Mouse (Mus musculus) neural tube, embryonic 13.5 days (tissue): ENCODE results near the gene Nlrp1a. TPM values are rescaled to one million over a fixed set of nuclear protein-coding genes. Genes with fewer than 3 reads are reported as not detected.
A peak's percentile ranks its signal among the peaks of the same experiment; 100 is the strongest.

Source experiments
- ATAC-seq: fragments of 200-750 bp; cut with Nextera tagmentation; 2 replicates; pipeline ENCODE4 v1.8.0; 2017; ENCODE audit warnings: low read depth, mild to moderate bottlenecking, moderate TSS enrichment, moderate library complexity
- H3K27ac ChIP-seq: fragments of 300-500 bp; sonication (generic); replicated peaks from 2 replicates; pipeline ENCODE4 v1.5.1; 2015; ENCODE audit warnings: moderate library complexity, mild to moderate bottlenecking, inconsistent platforms
- H3K27me3 ChIP-seq: fragments of 300-500 bp; sonication (generic); 2 replicates; pipeline ENCODE4 v1.6.1; 2015; ENCODE audit warnings: mild to moderate bottlenecking, inconsistent platforms
- H3K36me3 ChIP-seq: fragments of 300-500 bp; sonication (generic); 2 replicates; pipeline ENCODE4 v1.6.1; 2015; ENCODE audit warnings: mild to moderate bottlenecking, inconsistent platforms
- H3K4me1 ChIP-seq: fragments of 300-500 bp; sonication (generic); replicated peaks from 2 replicates; pipeline ENCODE4 v1.6.1; 2015; ENCODE audit warnings: inconsistent platforms
- H3K4me2 ChIP-seq: fragments of 300-500 bp; sonication (generic); 2 replicates; pipeline ENCODE4 v1.6.1; 2015; ENCODE audit warnings: inconsistent platforms, mild to moderate bottlenecking, moderate library complexity
- H3K4me3 ChIP-seq: fragments of 300-500 bp; sonication (generic); 2 replicates; pipeline ENCODE4 v1.5.1; 2015; ENCODE audit warnings: mild to moderate bottlenecking, inconsistent platforms
- H3K9ac ChIP-seq: fragments of 300-500 bp; sonication (generic); 2 replicates; pipeline ENCODE4 v1.6.1; 2015; ENCODE audit warnings: moderate library complexity, mild to moderate bottlenecking, inconsistent platforms
- H3K9me3 ChIP-seq: fragments of 300-500 bp; sonication (generic); 2 replicates; pipeline ENCODE4 v1.6.1; 2016; ENCODE audit warnings: inconsistent platforms
- WGBS: fragments of 180-500 bp; shearing (Covaris S2); methylation state at CpG from one replicate; pipeline ENCODE4 v1.1.7; 2015; 5-methylcytosine and 5-hydroxymethylcytosine counted together
- polyA plus RNA-seq: library from polyadenylated mRNA; unstranded; fragments of >200 nt; fragmentation: Nextera tagmentation; extraction: Ambion mirVana; gene quantifications from 2 replicates; pipeline ENCODE4 v1.2.1, GENCODE M21; 2015

Gene Nlrp1a
- polyA plus RNA-seq, result 0.04 and 0.07 TPM in 2 replicates

- H3K27me3 ChIP-seq, result no peaks in the 10 kb centered on the region
- no peaks in the 10 kb centered on the region for H3K9me3 ChIP-seq
- H3K4me2 ChIP-seq, result no peak within 1 kb of the TSS
- 76% methylated on average over 3 of the region's 3 CpGs for WGBS
- H3K9ac ChIP-seq, result no peak within 1 kb of the TSS
- H3K27ac ChIP-seq, result no peak within 1 kb of the TSS
- H3K4me1 ChIP-seq, result no peaks in the 10 kb centered on the region
- H3K36me3 ChIP-seq, result no peaks in the 10 kb centered on the region
- H3K4me3 ChIP-seq, result no peak within 1 kb of the TSS
- ATAC-seq, result no peak
Observed at GRCm38 (mm10) chr11:71144661-71145060, at the start of gene Nlrp1a. TSS of gene Nlrp1a (minus strand) at chr11:71144704.

GRCm38 (mm10) chr11:71169633-71170032 lies 25.1 kb upstream of the Nlrp1a start:
- Histone ChIP-seq H3K36me3 (no peaks in the 10 kb centered on the region), H3K27me3 (no peaks in the 10 kb centered on the region), H3K27ac (no peak overlapping the region), H3K4me3 (no peak overlapping the region), H3K9me3 (no peaks in the 10 kb centered on the region), H3K4me1 (no peaks in the 10 kb centered on the region), H3K4me2 (no peak overlapping the region), H3K9ac (no peak overlapping the region)
- no peak for ATAC-seq
- 66% methylated on average over 1 of the region's 1 CpGs for WGBS

GRCm38 (mm10) chr11:71164139-71164538 lies 19.6 kb upstream of the Nlrp1a start:
- H3K4me2 ChIP-seq, result no peak overlapping the region
- no peak overlapping the region for H3K9ac ChIP-seq
- no peak for ATAC-seq
- H3K27me3 ChIP-seq, result no peaks in the 10 kb centered on the region
- no peak overlapping the region for H3K4me3 ChIP-seq
- H3K27ac ChIP-seq, result no peak overlapping the region
- no peaks in the 10 kb centered on the region for H3K36me3 ChIP-seq
- no peaks in the 10 kb centered on the region for H3K9me3 ChIP-seq
- no peaks in the 10 kb centered on the region for H3K4me1 ChIP-seq
- WGBS, result 60% methylated on average over 1 of the region's 1 CpGs

GRCm38 (mm10) chr11:71159439-71160136 lies 15.1 kb upstream of the Nlrp1a start:
- WGBS, result 79% methylated on average over 3 of the region's 3 CpGs
- no peak overlapping the region for H3K9ac ChIP-seq
- no peak overlapping the region for H3K4me3 ChIP-seq
- no peaks in the 10 kb centered on the region for H3K9me3 ChIP-seq
- ATAC-seq, result no peak
- H3K4me2 ChIP-seq, result no peak overlapping the region
- H3K27ac ChIP-seq, result no peak overlapping the region
- no peaks in the 10 kb centered on the region for H3K4me1 ChIP-seq
- no peaks in the 10 kb centered on the region for H3K36me3 ChIP-seq
- H3K27me3 ChIP-seq, result no peaks in the 10 kb centered on the region

- Histone ChIP-seq H3K27me3 (no peaks in the 10 kb centered on the region), H3K4me2 (no peak overlapping the region)
Observed at GRCm38 (mm10) chr11:71155272-71155671, 10.8 kb upstream of the Nlrp1a start.

GRCm38 (mm10) chr11:71142031-71142430 lies 2.5 kb downstream of the Nlrp1a start:
- WGBS, result 92% methylated on average over 1 of the region's 1 CpGs
- no peaks in the 10 kb centered on the region for H3K36me3 ChIP-seq
- no peak for ATAC-seq
- H3K4me2 ChIP-seq, result no peak overlapping the region
- H3K9ac ChIP-seq, result no peak overlapping the region
- H3K27me3 ChIP-seq, result no peaks in the 10 kb centered on the region
- H3K4me3 ChIP-seq, result no peak overlapping the region
- H3K4me1 ChIP-seq, result no peaks in the 10 kb centered on the region
- H3K27ac ChIP-seq, result no peak overlapping the region
- H3K9me3 ChIP-seq, result no peaks in the 10 kb centered on the region

More at GRCm38 (mm10) chr11:71155272-71155671, 10.8 kb upstream of the Nlrp1a start:
- ATAC-seq, result no peak
- H3K4me3 ChIP-seq, result no peak overlapping the region
- no peak overlapping the region for H3K9ac ChIP-seq
- WGBS, result 85% methylated on average over 1 of the region's 1 CpGs
- no peaks in the 10 kb centered on the region for H3K9me3 ChIP-seq
- no peak overlapping the region for H3K27ac ChIP-seq
- H3K36me3 ChIP-seq, result no peaks in the 10 kb centered on the region
- no peaks in the 10 kb centered on the region for H3K4me1 ChIP-seq

- Histone ChIP-seq H3K4me2 (no peak overlapping the region), H3K4me1 (no peaks in the 10 kb centered on the region), H3K9me3 (no peaks in the 10 kb centered on the region), H3K4me3 (no peak overlapping the region), H3K9ac (no peak overlapping the region), H3K36me3 (no peaks in the 10 kb centered on the region), H3K27me3 (no peaks in the 10 kb centered on the region), H3K27ac (no peak overlapping the region)
- 84% methylated on average over 2 of the region's 2 CpGs for WGBS
- ATAC-seq, result no peak
Observed at GRCm38 (mm10) chr11:71107128-71107527, 37.4 kb downstream of the Nlrp1a start.

- Histone ChIP-seq H3K4me2 (no peak overlapping the region), H3K4me1 (no peaks in the 10 kb centered on the region), H3K36me3 (no peaks in the 10 kb centered on the region), H3K9ac (no peak overlapping the region), H3K9me3 (no peaks in the 10 kb centered on the region), H3K4me3 (no peak overlapping the region), H3K27ac (no peak overlapping the region), H3K27me3 (no peaks in the 10 kb centered on the region)
- no peak for ATAC-seq
Observed at GRCm38 (mm10) chr11:71106261-71107021, 38.1 kb downstream of the Nlrp1a start.

GRCm38 (mm10) chr11:71103931-71104330 lies 40.6 kb downstream of the Nlrp1a start:
- Histone ChIP-seq H3K27ac (no peak overlapping the region), H3K4me2 (no peak overlapping the region), H3K36me3 (no peaks in the 10 kb centered on the region), H3K27me3 (no peaks in the 10 kb centered on the region), H3K4me3 (no peak overlapping the region), H3K9ac (no peak overlapping the region), H3K9me3 (0 out of 2 replicates have a peak, but pooled peaks cover 5% of the 10 kb centered on the region), H3K4me1 (no peaks in the 10 kb centered on the region)
- ATAC-seq, result no peak

- H3K27ac ChIP-seq, result no peak overlapping the region
- H3K9ac ChIP-seq, result no peak overlapping the region
- no peak overlapping the region for H3K4me3 ChIP-seq
- H3K4me2 ChIP-seq, result no peak overlapping the region
- no peaks in the 10 kb centered on the region for H3K36me3 ChIP-seq
- 85% methylated on average over 1 of the region's 1 CpGs for WGBS
- ATAC-seq, result no peak
- no peaks in the 10 kb centered on the region for H3K4me1 ChIP-seq
- no peaks in the 10 kb centered on the region for H3K9me3 ChIP-seq
- no peaks in the 10 kb centered on the region for H3K27me3 ChIP-seq
Observed at GRCm38 (mm10) chr11:71076342-71076741, 68.2 kb downstream of the Nlrp1a start.

GRCm38 (mm10) chr11:71052554-71052953 lies 92.0 kb downstream of the Nlrp1a start:
- no peak overlapping the region for H3K4me3 ChIP-seq
- H3K4me1 ChIP-seq, result no peaks in the 10 kb centered on the region
- WGBS, result 9% methylated on average over 1 of the region's 1 CpGs
- H3K9ac ChIP-seq, result no peak overlapping the region
- no peaks in the 10 kb centered on the region for H3K27me3 ChIP-seq
- no peaks in the 10 kb centered on the region for H3K36me3 ChIP-seq
- H3K4me2 ChIP-seq, result no peak overlapping the region
- no peak overlapping the region for H3K27ac ChIP-seq
- 0 out of 2 replicates have a peak, but pooled peaks have one; percentile 65 for ATAC-seq
- H3K9me3 ChIP-seq, result no peaks in the 10 kb centered on the region
